Mouse (Mus musculus) layer of hippocampus, adult 8-10 months (tissue): ENCODE measurements around the gene Gm21209. TPM values are rescaled to one million over a fixed set of nuclear protein-coding genes. Genes with fewer than 3 reads are reported as not detected.
"Not testable (repeated sequence)": the region's sequence is repeated elsewhere in the genome, so short reads cannot be mapped to it uniquely, and the experiment has no call there.

Source experiments
- DNase-seq, 2 experiments: peaks; one replicate each; pipeline ENCODE4 v3.0.0; 2022; ENCODE audit warnings: low spot score in 2 of 2
- total RNA-seq, 4 experiments: library from RNA; stranded (reverse); gene quantifications; 2 replicates each; pipeline ENCODE4 v1.2.4; 2022

The Gm21209 gene
- not detected for total RNA-seq

DNA sequence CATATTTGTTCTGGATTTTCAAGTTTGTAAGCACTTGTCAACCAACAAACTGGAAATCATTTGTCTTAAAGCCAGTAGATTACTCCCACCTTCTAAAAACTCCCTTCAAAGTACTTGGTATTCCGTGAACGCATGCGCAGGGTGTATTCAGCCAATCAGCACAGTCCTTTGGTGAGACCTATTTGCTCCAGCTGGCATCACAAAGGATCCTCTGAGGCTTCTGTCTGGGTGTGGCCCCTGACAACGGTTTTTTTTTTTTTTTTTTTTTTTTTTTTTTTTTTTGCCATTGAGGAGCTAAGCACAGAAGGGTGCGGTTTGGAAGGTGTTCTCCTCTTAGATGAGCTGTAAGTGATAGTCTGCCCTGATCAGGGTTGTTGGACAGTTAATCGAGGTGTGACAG, at the start of gene Gm21209:
TSS of gene Gm21209 (plus strand) at position 301 of the 400 bp plus-strand sequence.
- not testable (repeated sequence) for DNase-seq
